Mouse (Mus musculus) heart, postnatal 0 days (tissue): ENCODE measurements around the gene Vps39. TPM values are rescaled to one million over a fixed set of nuclear protein-coding genes. Genes with fewer than 3 reads are reported as not detected.

ENCODE experiments used
- ATAC-seq: fragments of 200-750 bp; cut with Nextera tagmentation; 2 replicates; pipeline ENCODE4 v1.8.0; 2017; ENCODE audit warnings: low read depth, moderate number of reproducible peaks, moderate library complexity; ENCODE audit not compliant: insufficient read depth
- DNase-seq: peaks from one replicate; pipeline ENCODE4 v3.0.0-alpha.2; 2016; ENCODE audit warnings: low spot score
- H3K27ac ChIP-seq: fragments of 300-500 bp; sonication (generic); 2 replicates; pipeline ENCODE4 v1.5.1; 2014; ENCODE audit warnings: low read depth, mild to moderate bottlenecking
- H3K27me3 ChIP-seq: fragments of 300-500 bp; sonication (generic); 2 replicates; pipeline ENCODE4 v1.6.1; 2014; ENCODE audit warnings: low read length, mixed read lengths; ENCODE audit not compliant: control insufficient read depth, insufficient read depth
- H3K36me3 ChIP-seq: fragments of 300-500 bp; sonication (generic); replicated peaks from 2 replicates; pipeline ENCODE4 v1.6.1; 2014; ENCODE audit warnings: low read length, mixed read lengths; ENCODE audit not compliant: control insufficient read depth, insufficient read depth
- H3K4me1 ChIP-seq: fragments of 300-500 bp; sonication (generic); 2 replicates; pipeline ENCODE4 v1.6.1; 2014; ENCODE audit warnings: antibody characterized with exemption; ENCODE audit not compliant: control insufficient read depth, insufficient read depth
- H3K4me2 ChIP-seq: fragments of 300-500 bp; sonication (generic); 2 replicates; pipeline ENCODE4 v1.6.1; 2014; ENCODE audit warnings: low read depth, mild to moderate bottlenecking, low read length, moderate library complexity
- H3K4me3 ChIP-seq: fragments of 300-500 bp; sonication (generic); 2 replicates; pipeline ENCODE4 v1.5.1; 2014; ENCODE audit warnings: low read depth, low read length
- H3K9ac ChIP-seq: fragments of 300-500 bp; sonication (generic); replicated peaks from 2 replicates; pipeline ENCODE4 v1.6.1; 2014; ENCODE audit warnings: low read depth, low read length, mixed read lengths
- H3K9me3 ChIP-seq: fragments of 300-500 bp; sonication (generic); replicated peaks from 2 replicates; pipeline ENCODE4 v1.6.1; 2016; ENCODE audit warnings: low read length; ENCODE audit not compliant: control insufficient read depth
- CTCF ChIP-seq: IDR thresholded peaks from 2 replicates; pipeline ENCODE4 v1.5.1; 2016; ENCODE audit warnings: antibody characterized with exemption, control low read depth, low read depth
- EP300 ChIP-seq: IDR thresholded peaks from 2 replicates; pipeline ENCODE4 v1.6.1; 2016; ENCODE audit warnings: antibody characterized with exemption, low read depth
- WGBS: fragments of 180-500 bp; shearing (Covaris S2); extraction: QIAGEN DNeasy Blood & Tissue Kit; methylation state at CpG from one replicate; pipeline ENCODE4 v1.1.7; 2014; 5-methylcytosine and 5-hydroxymethylcytosine counted together
- polyA plus RNA-seq: library from polyadenylated mRNA; unstranded; fragments of >200 nt; fragmentation: Nextera tagmentation; extraction: Ambion mirVana; gene quantifications from 2 replicates; pipeline ENCODE4 v1.2.1, GENCODE M21; 2015
- total RNA-seq: library from RNA; depleted of rRNA; stranded (reverse); fragments of >200 nt; gene quantifications from 2 replicates; pipeline ENCODE4 v1.2.3, GENCODE M21; 2014; ENCODE audit warnings: low replicate concordance; rRNA removed

Vps39 gene
- total RNA-seq (22.7 and 75.7 TPM in 2 replicates), polyA plus RNA-seq (13.2 and 14.3 TPM in 2 replicates)

DNA sequence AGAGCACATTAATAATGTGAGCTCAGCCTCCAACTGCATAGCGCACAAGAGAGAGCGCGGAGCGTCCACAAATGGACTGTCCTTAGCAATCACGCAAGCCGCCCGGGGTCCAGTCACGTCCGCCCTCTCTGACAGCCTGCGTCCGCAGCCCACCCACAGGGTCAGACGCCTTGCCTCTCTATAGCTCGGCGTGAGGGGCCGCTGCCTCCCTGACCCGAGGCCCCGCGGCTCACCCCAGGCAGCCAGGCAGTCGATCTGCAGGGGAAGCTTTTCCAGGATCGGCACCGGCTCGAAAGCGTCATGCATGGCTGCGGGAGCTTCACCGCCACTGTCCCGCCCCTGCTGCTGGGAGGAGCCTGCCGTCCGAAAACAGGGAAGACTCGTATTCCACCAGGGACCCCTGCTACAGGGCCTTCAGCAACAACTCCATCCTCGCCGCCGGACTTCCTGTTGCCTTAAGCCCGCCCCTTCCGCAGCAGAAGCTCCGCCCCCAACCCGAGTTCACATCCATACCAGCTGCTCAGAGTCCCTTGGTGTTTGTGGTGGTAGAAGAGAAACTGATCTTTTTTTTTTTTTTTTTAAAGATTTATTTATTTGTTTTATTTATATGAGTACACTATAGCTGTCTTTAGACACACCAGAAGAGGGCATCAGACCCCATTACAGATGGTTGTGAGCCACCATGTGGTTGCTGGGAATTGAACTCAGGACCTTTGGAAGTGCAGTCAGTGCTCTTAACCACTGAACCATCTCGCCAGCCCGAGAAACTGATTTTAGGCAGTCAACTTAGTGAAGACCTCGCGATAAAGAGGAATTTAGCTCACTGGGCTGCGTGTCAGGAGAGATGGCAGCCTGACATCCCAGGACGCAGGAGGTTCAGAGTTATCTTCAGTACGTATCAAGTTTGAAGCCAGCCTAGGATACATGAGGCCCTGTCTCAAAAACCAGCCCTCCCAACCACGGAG is at the start of gene Vps39:
TSS of gene Vps39 (minus strand) at position 456 of the 965 bp plus-strand sequence.
- peak within 1 kb of the TSS; percentile 78 for H3K4me3 ChIP-seq
- TF ChIP-seq CTCF (no peak), EP300 (no peak)
- ATAC-seq (peak; percentile 93), DNase-seq (peak; percentile 88)
- H3K4me1 ChIP-seq, result peaks cover 13% of the 10 kb centered on the region; the same call in 1 of the 2 replicates
- H3K9ac ChIP-seq, result peak within 1 kb of the TSS; percentile 78
- no peaks in the 10 kb centered on the region for H3K9me3 ChIP-seq
- 11% methylated on average over 43 of the region's 44 CpGs for WGBS
- H3K27me3 ChIP-seq, result no peaks in the 10 kb centered on the region
- peak within 1 kb of the TSS; percentile 71 for H3K27ac ChIP-seq
- H3K36me3 ChIP-seq, result peaks cover 30% of the 10 kb centered on the region
- H3K4me2 ChIP-seq, result peak within 1 kb of the TSS; percentile 85

- Histone ChIP-seq H3K9me3 (no peaks in the 10 kb centered on the region), H3K9ac (no peak overlapping the region), H3K27me3 (no peaks in the 10 kb centered on the region), H3K4me1 (peaks cover 7% of the 10 kb centered on the region), H3K4me3 (no peak overlapping the region), H3K27ac (no peak overlapping the region), H3K4me2 (no peak overlapping the region), H3K36me3 (peaks cover 42% of the 10 kb centered on the region)
- no peak for ATAC-seq
- 82% methylated on average over 1 of the region's 1 CpGs for WGBS
- DNase-seq, result no peak
- TF ChIP-seq EP300, result no peak
- TF ChIP-seq CTCF, result no peak
Measured at GRCm38 (mm10) chr2:120397951-120398350, 45.0 kb upstream of the Vps39 start.

- peaks cover 76% of the 10 kb centered on the region for H3K36me3 ChIP-seq
- no peak overlapping the region for H3K4me3 ChIP-seq
- no peaks in the 10 kb centered on the region for H3K4me1 ChIP-seq
- H3K27me3 ChIP-seq, result no peaks in the 10 kb centered on the region
- no peak overlapping the region for H3K27ac ChIP-seq
- no peak overlapping the region for H3K4me2 ChIP-seq
- no peak overlapping the region for H3K9ac ChIP-seq
- TF ChIP-seq EP300, result no peak
- TF ChIP-seq CTCF, result peak; percentile 16; the same call in 1 of the 2 replicates
- ATAC-seq, result no peak
- no peaks in the 10 kb centered on the region for H3K9me3 ChIP-seq
- DNase-seq, result no peak
Measured at GRCm38 (mm10) chr2:120392406-120392805, 39.5 kb upstream of the Vps39 start.

DNA sequence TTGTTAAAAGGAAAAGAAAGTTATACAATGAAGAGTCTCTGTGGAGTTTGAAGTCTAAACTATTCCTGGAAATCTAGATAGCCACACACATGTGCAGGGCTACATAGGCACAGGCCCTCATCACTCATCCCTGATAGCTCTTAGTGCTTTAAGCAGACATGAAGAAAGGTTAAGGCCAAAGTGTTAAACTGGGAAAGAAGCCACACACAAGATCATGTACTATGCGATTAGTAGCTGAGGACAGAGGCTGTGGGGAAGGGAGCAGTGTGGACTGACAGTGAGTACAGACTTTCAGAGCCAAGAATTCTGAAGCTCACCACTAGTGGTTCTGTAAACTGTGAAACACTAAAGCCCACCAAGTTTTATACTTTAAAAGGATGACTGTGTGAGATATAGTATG is 38.0 kb upstream of the Vps39 start:
- Histone ChIP-seq H3K36me3 (peaks cover 69% of the 10 kb centered on the region), H3K27me3 (no peaks in the 10 kb centered on the region), H3K9me3 (no peaks in the 10 kb centered on the region), H3K9ac (no peak overlapping the region), H3K4me3 (no peak overlapping the region), H3K27ac (peak overlapping the region; percentile 46; the same call in 1 of the 2 replicates), H3K4me2 (no peak overlapping the region), H3K4me1 (no peaks in the 10 kb centered on the region)
- peak; percentile 61 for DNase-seq
- ATAC-seq, result peak; percentile 71; the same call in 1 of the 2 replicates
- 44% methylated on average over 1 of the region's 1 CpGs for WGBS
- TF ChIP-seq CTCF, result no peak
- TF ChIP-seq EP300, result no peak

GRCm38 (mm10) chr2:120389376-120389775 is 36.4 kb upstream of the Vps39 start:
- Histone ChIP-seq H3K36me3 (peaks cover 69% of the 10 kb centered on the region), H3K27me3 (no peaks in the 10 kb centered on the region), H3K9ac (no peak overlapping the region), H3K4me3 (no peak overlapping the region), H3K27ac (no peak overlapping the region), H3K9me3 (no peaks in the 10 kb centered on the region), H3K4me2 (no peak overlapping the region), H3K4me1 (no peaks in the 10 kb centered on the region)
- no peak for DNase-seq
- ATAC-seq, result no peak
- TF ChIP-seq CTCF (no peak), EP300 (no peak)
- 58% methylated on average over 3 of the region's 3 CpGs for WGBS
